Mouse (Mus musculus): ENCODE results near the gene Smpd2. TPM values are rescaled to one million over a fixed set of nuclear protein-coding genes. Genes with fewer than 3 reads are reported as not detected.

Smpd2 gene
- total and polyA plus RNA-seq, 3 experiments = 8.9 to 15.4 (median 11.3) TPM

DNA sequence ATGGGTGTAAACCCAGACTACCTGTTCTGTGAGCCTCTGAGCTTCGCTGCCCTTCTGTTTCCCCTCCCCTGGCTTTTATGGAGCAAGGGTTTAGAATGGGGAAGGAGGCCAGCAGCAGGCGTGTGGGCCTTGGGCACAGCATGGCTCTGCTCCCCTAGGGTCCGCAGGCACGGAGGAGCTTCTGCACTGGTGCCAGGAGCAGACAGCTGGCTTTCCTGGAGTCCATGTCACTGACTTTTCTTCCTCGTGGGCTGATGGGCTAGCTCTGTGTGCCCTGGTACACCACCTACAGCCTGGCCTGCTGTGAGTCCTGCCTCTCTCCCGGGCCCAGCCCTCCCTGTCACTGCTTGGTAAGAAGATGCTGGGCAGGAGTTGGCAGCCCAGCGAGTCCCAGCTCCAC, 7.7 kb downstream of the Smpd2 start:
- Histone ChIP-seq H3K79me2 (replicated peaks; ENCODE audit: control insufficient read depth, extremely low read depth, insufficient read depth, poor library complexity, severe bottlenecking) (no peaks in the 10 kb centered on the region), H3K4me1 (ENCODE audit: control insufficient read depth in 1 of 2, insufficient read depth in 2 of 2) (peaks cover 0 to 11% of the 10 kb centered on the region in 2 experiments; a peak in 1 of 4 replicates), H3K9me3 (replicated peaks; ENCODE audit: low read length) (no peaks in the 10 kb centered on the region), H3K36me3 (replicated peaks in 1 of 2; ENCODE audit: control insufficient read depth in 1 of 2, insufficient read depth in 1 of 2, low read length in 1 of 2) (peaks cover 80 to 96% of the 10 kb centered on the region in 2 experiments), H3K4me2 (ENCODE audit: insufficient read depth, low read depth, poor library complexity, severe bottlenecking) (no peak overlapping the region), H3K9ac (ENCODE audit: insufficient read depth, low read depth) (no peak overlapping the region), H3K27ac (ENCODE audit: insufficient read depth, low read depth) (no peak overlapping the region), H3K4me3 (replicated peaks in 1 of 3; ENCODE audit: low read depth in 2 of 3, low read length in 2 of 3, poor library complexity in 1 of 3) (no peak overlapping the region), H3K27me3 (replicated peaks) (no peaks in the 10 kb centered on the region)
- dilution Hi-C loops (cut with MboI; ENCODE audit: extremely low pct_ligation_motif_present, extremely low pct_unique_long_range_greater_than_20kb, low sequenced_read_pairs) = no loop called here
- in situ Hi-C loops (cut with MboI; ENCODE audit: low pct_ligation_motif_present, low pct_unique_long_range_greater_than_20kb, low sequenced_read_pairs) = no loop called here
- no peak for DNase-seq (ENCODE audit: extremely low read depth)
- no peak for TF ChIP-seq ELF1 (IDR thresholded peaks at IDR 0.05; ENCODE audit: low read depth, low read length)
- TF ChIP-seq NRF1 (IDR thresholded peaks at IDR 0.05; ENCODE audit: low read depth, low read length) = no peak
- TF ChIP-seq MAFK (IDR thresholded peaks at IDR 0.05; ENCODE audit: insufficient replicate concordance, low read length) = no peak
- no peak for TF ChIP-seq SIN3A (IDR thresholded peaks at IDR 0.05; ENCODE audit: low read length)

DNA sequence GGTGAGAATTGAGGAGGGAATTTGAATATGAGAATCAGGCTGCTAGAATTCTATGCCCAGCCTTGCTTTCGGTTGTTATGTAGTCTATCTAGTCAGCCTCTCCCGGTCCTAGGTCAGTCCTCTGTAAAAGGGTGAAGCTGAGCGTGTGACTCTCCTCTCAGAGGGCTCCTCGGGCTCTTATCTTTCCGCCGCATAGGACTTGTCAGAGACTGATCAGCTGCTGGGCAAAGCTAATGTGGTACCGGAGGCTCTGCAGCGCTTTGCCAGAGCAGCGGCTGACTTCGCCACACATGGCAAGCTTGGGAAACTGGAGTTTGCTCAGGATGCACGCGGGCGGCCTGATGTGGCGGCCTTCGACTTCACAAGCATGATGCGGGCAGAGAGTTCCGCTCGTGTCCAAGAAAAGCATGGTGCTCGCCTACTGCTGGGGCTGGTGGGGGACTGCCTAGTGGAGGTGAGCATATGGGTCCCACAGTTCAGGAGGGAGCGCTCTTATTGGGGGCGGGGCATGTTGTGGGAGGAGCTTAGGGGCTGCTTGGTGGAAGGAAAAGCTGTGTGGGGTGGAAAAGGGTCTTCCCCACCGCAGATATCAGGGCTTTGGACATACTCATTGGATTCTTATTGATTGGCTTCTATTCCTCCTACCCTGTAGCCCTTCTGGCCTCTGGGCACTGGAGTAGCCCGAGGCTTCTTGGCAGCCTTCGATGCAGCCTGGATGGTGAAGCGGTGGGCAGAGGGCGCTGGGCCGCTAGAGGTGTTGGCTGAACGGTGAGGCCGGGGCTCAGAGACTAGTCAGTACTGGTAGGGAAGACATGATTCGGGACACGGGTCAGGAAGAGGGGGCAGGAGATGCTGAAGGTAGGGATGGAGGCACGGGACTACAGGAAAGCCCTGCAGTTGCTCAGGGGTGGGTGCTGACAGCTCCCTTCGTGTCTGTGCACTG, 9.0 kb downstream of the Smpd2 start:
- Histone ChIP-seq H3K27me3 (replicated peaks) (no peaks in the 10 kb centered on the region), H3K36me3 (replicated peaks in 1 of 2; ENCODE audit: control insufficient read depth in 1 of 2, insufficient read depth in 1 of 2, low read length in 1 of 2) (peaks cover 68 to 84% of the 10 kb centered on the region in 2 experiments), H3K4me2 (ENCODE audit: insufficient read depth, low read depth, poor library complexity, severe bottlenecking) (no peak overlapping the region), H3K9ac (ENCODE audit: insufficient read depth, low read depth) (no peak overlapping the region), H3K27ac (ENCODE audit: insufficient read depth, low read depth) (no peak overlapping the region), H3K4me1 (ENCODE audit: control insufficient read depth in 1 of 2, insufficient read depth in 2 of 2) (peaks cover 0 to 13% of the 10 kb centered on the region in 2 experiments; a peak in 1 of 4 replicates), H3K79me2 (replicated peaks; ENCODE audit: control insufficient read depth, extremely low read depth, insufficient read depth, poor library complexity, severe bottlenecking) (0 out of 2 replicates have a peak, but pooled peaks cover 2% of the 10 kb centered on the region), H3K4me3 (replicated peaks in 1 of 3; ENCODE audit: low read depth in 2 of 3, low read length in 2 of 3, poor library complexity in 1 of 3) (no peak overlapping the region), H3K9me3 (replicated peaks; ENCODE audit: low read length) (no peaks in the 10 kb centered on the region)
- in situ Hi-C loops (cut with MboI; ENCODE audit: low pct_ligation_motif_present, low pct_unique_long_range_greater_than_20kb, low sequenced_read_pairs) = no loop called here
- dilution Hi-C loops (cut with MboI; ENCODE audit: extremely low pct_ligation_motif_present, extremely low pct_unique_long_range_greater_than_20kb, low sequenced_read_pairs) = no loop called here
- no peak for DNase-seq (ENCODE audit: extremely low read depth)
- TF ChIP-seq TCF12 (IDR thresholded peaks at IDR 0.05; ENCODE audit: low read depth, low read length) (no peak), IRF4 (IDR thresholded peaks at IDR 0.05; ENCODE audit: low read depth, low read length) (no peak), KAT2A (IDR thresholded peaks at IDR 0.05; ENCODE audit: insufficient replicate concordance, low read length) (no peak), POLR2AphosphoS2 (IDR thresholded peaks at IDR 0.05; ENCODE audit: low read depth, low read length) (no peak), MEF2A (IDR thresholded peaks at IDR 0.05; ENCODE audit: borderline replicate concordance, low read depth, low read length) (no peak), CHD1 (IDR thresholded peaks at IDR 0.05; ENCODE audit: low read depth, low read length) (no peak), JUND (conservative IDR thresholded peaks at IDR 0.05; ENCODE audit: low read depth, low read length) (no peak), ELF1 (IDR thresholded peaks at IDR 0.05; ENCODE audit: low read depth, low read length) (no peak), SMC3 (IDR thresholded peaks at IDR 0.05; ENCODE audit: low read depth, low read length) (no peak), CHD2 (IDR thresholded peaks at IDR 0.05; ENCODE audit: low read length) (no peak), MAZ (IDR thresholded peaks at IDR 0.05; ENCODE audit: low read depth, low read length) (no peak), POLR2A (IDR thresholded peaks at IDR 0.05; ENCODE audit: low read depth, low read length) (no peak), PAX5 (IDR thresholded peaks at IDR 0.05; ENCODE audit: low read length) (no peak), E2F4 (IDR thresholded peaks at IDR 0.05; ENCODE audit: insufficient replicate concordance, low read depth, low read length) (no peak), CTCF (conservative IDR thresholded peaks at IDR 0.05 in 1 of 2, IDR thresholded peaks at IDR 0.05 in 1 of 2; ENCODE audit: low read depth in 2 of 2, low read length in 2 of 2) (no peak), SIN3A (IDR thresholded peaks at IDR 0.05; ENCODE audit: low read length) (no peak)

Measured in CH12.LX (cell line).